Mouse (Mus musculus) cerebellum, postnatal 10 days (tissue): ENCODE measurements around the gene Stard10.
A peak's percentile ranks its signal among the peaks of the same experiment; 100 is the strongest.

Source experiments
- DNase-seq, 2 experiments: peaks; one replicate each; pipeline ENCODE4 v3.0.0; 2021; ENCODE audit warnings: mixed read lengths in 2 of 2

Gene Stard10

DNA sequence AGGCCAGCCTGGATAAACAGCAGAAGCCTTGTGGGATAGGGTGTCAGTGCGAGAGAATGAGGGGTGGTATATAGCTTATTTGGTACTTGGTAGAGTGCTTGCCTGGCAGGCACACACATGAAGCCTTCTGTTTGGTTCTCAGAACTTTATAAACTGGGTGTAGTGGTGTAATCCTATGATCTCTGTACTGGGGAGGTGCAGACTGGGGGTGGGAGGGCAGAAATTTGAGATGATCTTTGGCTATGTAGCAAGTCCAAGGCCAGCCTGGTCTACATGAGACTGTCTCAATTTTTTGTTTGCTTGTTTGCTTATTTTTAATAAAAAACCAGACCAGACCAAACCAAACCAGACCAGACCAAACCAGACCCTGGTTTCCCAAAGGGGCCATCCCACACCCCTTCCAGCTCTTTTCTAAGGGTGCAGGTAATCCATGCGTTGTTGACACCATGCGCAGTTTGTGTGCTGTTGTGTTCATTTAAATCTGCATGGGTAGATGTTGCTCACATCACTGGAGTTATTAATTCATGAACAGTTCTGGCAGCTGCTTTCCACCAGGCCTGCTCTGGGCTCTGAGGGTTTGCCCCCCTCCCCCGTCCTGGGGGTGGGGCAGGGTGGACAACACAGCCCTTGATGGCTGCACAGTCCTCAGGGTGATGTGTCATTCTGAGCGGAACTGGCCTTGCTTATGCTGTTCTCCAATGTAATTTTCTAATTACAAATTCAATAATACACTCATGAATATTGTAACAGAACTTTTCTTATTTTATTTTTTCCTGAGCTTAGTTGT is 15.4 kb downstream of the Stard10 start:
- no peak for DNase-seq

DNA sequence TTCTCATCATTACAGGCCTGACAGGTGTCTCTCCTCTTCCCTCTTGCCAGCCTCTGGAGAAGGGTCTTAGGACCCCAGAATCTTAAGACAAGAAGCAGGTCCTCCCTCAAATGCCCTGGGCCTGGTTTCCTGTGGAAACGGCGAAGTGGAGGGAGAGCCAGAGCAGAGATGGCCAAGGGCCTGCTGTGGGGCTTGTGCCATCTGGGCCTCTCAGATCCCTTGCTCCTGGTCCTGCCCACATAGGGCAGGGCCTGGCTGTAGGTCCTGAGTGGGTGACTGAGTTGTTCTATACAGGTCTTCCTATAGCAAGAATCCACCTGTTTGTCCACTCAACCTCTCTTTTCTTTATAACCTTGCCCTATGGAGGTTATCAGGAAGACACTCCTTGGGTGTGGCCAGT is 18.3 kb downstream of the Stard10 start:
- peak; percentile 47 to 59 for DNase-seq

DNA sequence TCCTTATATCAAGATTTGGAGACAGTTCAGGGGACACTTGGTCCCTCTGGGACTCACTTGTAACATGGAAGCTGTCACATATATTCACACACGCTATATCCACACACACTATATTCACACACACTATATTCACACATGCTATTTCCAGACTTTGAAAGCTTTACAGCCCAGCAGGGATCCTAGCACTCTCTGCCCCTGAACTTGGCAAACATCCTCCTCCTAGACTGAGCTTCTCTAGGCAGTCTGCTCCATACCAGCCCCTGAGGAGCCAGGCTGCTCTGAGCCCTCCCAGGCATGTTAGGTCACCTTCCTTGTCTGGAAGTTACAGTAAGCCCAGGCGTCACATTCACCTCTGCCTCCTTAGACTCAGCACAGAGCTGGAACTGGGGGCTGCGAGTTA is 19.8 kb downstream of the Stard10 start:
- no peak for DNase-seq

DNA sequence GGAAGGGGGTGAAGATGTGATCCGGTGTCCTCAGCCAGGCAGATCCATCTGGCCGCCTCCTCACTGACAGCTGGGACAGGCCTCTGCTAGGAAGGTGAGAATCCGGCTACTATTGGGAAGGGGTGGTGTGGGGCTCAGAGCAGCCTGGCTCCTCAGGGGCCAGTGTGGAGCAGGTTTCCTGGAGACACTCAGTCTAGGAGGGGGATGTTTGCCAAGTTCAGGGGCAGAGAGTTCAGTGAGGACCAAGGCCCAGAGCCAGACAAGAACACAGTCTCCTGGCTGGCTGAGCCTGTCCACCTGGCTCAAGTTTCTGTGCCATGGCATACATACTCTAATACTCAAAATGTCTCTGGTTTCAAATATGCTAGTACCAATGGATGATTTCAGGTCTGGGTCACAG is 20.5 kb downstream of the Stard10 start:
- peak; percentile 62 to 68 for DNase-seq

DNA sequence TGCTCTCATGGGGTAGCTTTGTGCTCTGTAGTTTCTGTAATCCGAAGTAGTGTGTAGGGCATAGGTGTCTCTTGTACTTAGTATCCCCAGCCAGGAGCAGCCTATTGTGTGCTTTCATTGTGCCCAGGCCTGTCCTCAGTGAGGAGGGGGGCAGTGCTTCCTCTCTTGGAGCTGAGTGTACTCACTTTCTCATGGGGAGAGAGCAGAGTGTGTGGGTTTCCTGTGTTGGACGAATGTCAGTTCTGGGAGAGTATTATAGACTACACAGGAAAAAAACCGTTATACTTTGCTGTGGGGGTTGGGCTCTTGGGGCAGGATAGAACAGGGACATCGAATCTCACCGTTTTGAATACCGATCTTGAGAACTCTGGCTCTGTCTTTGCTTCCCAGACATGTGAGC is 24.5 kb downstream of the Stard10 start:
- DNase-seq: no peak

DNA sequence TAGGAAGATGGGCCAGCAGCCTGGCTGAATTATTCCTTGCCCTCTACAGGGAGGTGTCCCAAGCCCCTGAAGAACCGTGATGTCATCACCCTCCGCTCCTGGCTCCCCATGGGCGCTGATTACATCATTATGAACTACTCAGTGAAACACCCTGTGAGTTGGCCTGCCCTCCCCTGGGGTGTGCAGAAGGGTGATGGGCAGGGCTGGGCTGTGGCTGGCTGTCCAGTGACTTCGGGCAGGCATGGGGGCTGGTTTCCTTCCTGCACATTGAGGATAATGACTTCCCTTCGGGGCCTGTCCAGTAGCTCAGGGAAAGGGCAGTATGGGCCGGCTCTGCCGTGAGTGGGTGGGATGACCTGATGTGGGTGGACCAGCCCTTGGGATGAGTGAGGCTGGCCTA is 26.2 kb downstream of the Stard10 start:
- no peak for DNase-seq

DNA sequence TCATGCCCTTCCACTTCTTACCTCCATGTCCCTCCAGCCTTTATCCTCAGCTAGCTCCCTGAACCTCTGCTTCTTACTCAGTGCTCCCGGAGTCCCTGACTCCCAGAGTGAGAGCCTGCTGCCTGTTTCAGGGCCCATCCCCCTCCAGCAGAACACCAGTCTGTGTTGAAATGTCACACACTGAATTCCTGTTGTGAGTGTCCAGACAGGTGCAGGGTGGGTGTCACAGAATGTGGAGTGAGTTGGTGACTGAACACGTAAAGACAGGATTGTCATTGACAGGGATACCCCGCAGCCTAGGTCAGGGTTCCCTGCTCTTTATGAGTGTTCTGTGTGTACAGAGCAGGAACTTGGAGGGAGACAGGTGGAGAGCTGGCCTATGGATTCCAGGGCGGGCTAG is 28.0 kb downstream of the Stard10 start:
- DNase-seq: no peak

DNA sequence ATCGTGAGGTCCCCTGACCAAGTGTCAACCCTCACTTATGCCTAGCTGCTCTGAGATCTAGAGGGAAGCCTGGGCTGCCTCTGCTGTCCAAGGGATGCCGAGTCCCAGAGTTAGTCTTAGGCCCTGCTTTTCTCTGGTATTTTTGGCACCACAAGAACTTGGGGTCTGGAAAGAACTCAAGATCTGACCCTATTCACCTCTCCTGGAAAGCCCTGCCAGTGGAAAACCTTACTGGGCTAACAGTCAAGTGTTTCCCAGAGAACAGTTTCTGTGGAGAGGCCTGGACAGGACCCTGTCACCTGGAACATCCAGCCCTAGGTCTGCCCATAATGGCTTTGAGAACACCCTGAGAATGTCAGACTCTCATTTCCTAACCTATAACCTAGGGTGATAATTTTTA is 30.1 kb downstream of the Stard10 start:
- no peak for DNase-seq

DNA sequence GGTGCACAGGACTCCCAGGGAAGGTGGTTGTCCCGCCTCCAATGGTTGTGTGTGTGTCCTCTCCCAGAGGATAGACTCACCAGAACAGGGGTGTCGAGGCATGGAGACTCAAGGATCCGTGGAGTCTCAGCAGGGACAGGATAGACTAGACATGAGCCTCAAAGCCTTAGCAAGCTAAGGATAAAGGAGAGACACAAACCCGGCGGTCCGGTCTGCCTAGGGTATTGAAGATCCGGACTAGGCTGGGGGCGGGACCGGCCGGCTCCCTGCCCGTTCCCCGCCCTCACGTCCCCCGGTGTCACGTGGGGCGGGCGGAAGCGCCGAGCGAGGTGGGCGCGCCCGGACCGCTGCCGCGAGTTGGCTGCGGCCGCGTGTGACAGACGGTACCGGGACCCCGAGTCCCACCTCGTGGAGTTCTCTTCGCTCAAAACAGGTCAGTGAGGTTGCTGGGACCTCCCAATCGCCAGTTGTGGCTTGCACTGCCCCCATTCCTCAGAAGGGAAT is 30.9 kb downstream of the Stard10 start, which contains the start of gene Arap1:
Gene Arap1 (plus strand): TSS at position 301 of the 504 bp plus-strand sequence.
- peak; percentile 64 to 70 for DNase-seq

DNA sequence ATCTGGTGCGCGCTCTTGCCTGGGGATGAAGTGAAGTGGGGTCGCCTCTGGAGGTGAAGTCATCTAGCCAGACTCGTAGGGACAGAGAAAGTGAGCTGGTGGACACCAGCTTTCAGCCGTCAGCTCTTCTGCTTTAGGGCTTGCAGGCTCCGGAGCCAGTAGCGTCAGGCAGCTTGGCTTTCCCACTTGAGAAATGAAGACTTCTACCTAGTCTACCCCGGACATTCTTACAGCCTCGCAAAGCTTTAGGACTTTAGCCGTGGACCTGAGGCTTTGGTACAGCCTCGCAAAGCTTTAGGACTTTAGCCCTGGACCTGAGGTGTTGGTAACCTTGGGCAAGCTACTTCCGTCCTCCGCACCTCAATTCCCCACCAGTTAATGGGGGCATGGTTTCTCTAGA is 31.4 kb downstream of the Stard10 start:
- DNase-seq: no peak

DNA sequence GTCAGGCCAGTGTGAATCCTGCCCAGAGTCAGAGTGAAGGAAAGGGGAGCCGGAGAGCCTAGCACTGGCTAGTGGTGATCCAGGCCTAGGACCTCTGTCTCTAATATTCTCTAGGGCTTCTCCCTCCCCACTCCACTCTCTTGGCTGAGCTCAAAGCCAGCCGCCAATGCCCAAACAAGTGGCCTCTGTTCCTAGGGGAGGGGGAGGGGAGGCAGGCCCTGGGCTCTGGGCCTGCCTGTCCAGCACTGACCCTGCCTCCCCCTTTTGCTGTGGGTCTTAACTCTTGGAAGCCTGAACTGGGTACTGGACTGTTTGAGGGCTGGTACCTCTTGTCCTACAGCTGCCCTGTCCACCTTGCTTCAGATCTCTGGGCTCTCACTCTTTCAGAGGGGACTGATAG is 33.0 kb downstream of the Stard10 start:
- DNase-seq: peak; percentile 50 to 70

DNA sequence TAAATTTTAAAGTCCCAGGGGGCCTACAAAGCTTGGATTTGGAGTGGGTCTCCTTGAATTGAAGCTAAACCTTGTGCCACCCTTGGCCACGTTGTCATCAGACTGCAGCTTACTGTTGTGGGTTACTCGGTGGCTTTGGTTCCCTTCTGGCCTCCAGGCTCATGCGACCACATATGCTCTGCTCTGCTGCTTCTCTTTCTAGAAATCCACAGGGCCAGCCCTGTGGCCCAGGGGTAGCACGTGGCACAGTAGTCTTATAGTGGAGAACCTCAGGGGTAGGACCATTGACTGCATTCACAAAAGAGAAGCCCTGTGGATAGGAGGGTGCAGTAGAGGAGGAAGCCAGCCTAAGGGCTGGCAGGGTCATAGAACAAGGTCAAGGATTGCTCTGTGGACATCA is 35.5 kb downstream of the Stard10 start:
- no peak for DNase-seq

DNA sequence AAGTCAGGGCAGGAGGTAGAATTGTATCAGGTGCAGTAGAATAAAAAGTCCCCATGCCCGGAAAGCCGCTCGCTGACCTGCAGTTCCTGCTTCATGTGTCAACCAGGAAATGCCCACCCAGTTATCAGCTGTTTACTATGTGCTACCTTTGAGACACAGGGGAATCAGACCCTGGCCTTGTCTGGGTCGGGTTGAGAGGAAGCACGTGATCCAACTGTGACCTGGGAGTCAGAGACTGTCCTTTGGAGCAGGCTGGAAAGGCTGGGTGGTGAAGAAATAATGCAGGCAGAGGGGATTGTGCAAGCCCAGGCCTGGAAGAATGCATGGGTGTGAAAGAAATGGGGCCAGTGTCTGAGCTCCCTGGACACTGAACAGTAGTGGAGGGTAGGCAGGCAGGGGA is 37.5 kb downstream of the Stard10 start:
- no peak for DNase-seq

DNA sequence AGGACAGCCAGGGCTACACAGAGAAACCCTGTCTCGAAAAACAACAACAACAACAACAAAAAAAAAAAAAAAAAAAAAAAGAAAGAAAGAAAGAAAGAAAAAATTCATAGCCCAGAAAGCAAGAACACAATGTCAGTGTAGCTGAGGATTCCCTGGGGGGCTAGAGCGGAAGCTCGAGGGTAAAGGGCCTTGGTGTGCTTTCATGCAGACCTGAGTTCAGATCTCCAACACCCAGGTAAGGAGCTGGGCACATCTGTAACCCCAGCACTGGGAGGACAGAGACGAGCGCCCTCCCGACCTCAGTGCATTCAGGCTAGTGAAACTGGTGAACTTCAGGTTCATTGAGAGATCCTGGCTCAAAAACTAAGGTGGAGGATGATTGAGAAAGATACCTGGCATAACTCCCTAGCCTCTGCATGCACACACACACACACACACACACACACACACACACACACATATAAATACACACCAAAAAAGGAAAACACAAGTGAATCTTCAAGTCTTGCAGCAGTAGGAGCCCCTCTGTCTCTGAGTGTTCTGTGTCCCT is 38.7 kb downstream of the Stard10 start:
- no peak for DNase-seq

DNA sequence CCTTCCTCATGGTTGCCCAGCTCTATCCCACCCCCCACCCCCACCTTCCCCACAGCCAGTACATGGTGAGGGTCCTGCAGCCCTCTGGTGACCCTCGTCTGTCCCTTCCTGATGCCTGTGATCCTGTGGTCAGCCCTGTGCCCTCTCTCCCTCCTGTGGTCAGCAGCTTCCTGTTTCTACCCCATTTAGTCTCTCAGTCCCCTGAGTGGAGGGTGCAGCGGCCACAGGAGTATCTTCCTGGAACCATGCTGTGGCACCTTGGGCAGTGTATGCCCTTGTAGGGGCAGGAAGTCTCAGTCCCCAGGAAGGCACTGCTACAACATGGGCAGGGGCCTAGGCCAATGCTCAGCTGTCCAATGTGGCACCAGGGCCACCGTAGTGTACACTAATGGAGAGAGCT is 40.0 kb downstream of the Stard10 start:
- no peak for DNase-seq

DNA sequence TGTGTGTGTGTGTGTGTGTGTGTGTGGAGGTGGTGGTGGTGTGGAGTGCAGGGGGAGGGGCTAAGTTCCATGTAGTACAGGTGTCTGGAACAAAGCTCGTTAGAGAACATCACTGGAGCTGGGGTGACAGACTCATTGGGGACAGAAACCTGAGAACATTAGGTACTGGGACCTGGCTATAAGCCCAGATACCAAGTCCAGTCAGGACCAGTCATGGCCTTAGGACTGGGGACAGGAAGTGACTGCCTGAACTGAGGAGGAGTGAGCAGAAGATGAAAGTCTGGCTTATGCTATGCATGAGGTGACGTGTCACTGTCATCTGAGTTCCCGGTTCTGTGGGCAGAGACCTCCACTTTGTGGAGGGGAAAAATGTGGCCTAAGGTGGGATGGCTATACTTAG is 43.5 kb downstream of the Stard10 start:
- DNase-seq: no peak

DNA sequence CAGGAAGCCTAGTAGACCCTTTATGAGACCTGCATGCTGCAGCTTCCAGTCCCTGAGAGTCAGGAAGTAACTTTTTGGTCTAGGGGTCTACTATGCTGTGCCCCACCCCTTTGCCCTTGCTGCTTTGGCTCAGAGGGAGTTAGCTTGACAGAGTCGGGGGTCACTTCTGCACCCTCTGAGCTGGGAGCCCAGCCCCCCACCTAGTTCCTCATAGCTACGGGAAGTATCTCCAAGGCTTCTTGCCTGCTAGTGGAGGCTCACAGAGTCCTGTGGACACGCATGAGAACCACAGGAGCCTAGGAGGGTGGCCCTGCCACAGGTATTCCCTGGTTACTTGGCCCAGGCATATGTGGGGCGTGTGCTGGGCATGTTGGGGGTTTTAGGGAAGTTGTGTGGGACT is 44.1 kb downstream of the Stard10 start:
- DNase-seq: no peak

DNA sequence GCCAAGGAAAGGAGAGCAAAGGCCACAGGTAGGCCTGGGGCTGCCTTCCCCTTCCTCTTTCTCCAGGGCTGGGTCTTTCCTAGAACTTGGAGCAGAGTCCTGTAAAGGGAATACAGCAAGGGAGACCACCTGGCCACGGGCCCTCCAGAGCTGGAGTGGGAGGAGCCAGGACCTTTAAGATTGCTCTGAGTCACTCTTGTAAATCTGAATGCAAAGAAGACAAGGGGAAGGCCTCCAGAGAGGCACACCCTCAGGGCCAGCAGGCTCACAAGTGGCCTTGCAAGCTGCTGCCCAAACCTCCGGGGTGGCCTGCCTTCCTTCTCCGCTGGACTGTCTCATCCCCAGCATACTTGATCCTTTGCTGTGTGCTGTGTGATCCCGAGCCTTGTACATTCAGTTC is 44.9 kb downstream of the Stard10 start:
- no peak for DNase-seq

DNA sequence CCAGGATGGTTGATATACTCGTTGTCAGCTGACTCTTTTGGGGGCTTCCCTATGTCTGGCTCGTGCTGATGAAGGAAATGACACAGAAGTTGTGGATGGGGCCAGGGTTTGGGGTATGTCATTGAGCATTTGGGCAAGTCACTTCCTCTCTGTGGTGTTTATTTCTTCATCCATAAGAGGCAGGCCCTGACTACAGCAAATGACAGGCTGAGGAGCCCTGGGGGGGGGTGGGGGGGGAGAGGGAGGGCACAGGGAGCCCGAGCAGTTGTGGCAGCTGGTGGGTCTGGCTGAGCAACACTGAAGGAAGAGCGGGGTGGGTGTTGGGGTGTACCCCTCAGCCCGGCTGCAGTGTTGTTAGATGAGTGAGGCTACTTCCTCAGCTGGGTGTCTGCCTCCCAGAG is 45.9 kb downstream of the Stard10 start:
- no peak for DNase-seq

DNA sequence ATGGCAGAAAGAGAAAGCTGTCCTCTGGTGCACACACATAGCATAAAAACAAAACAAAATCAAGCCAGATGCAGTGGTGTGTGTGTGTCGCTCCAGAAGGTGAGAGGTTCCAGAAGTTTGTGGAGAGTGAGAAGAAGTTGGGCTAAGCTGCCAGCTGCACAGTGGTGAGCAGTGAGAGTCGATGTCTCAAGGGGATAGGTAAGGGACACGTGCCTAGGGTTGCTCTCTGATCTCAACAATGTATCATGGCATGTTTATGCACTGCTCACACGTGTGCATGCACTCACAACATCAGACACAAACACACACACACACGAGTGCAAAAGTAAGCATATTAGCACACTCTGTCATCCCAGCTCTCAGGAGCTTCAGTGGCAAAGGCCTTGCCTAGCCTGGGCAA is 47.0 kb downstream of the Stard10 start:
- no peak for DNase-seq

DNA sequence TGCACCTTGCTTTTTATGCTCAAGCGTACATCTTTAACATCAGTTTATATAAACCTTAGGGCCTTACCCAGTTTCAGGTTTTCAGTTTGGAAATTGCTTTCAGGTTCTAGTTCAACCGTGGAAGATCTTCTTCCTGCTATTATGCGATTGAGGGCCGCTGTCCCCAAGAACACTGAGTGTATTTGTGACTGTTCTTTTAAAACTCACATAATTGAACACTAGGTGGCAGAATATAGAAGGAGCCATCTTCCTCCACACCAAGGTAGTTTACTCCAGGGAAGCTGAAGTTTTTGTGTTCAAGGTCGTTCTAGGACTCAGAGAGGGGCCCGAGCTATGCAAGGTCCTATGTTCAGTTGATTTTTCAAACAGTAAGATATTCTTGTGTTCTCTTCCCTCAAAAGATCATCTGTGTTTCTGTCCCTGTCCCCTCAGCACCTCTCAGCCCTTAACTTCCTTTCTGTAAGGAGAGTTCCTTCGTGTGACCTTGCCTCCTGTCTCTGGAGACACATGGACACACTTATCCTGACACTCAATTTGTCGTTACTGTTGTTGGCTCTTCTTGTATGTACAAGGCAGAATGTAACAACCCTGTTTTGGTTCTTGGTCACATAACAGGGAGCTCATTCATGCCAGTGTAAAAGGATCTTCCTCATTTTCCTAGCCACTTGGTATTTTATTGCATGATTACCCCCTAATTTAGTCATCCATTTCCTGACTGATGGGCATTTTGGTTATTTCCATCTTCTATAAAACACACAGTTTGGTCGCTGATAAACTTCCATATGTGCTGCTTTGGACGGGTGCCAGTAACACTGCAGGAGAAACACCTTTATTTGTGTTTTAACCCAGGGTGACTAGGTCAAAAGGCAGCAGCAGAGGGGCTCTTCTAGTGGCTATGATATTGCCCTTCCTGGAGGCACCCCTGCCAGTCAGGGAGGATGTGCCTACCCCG is 51.3 kb downstream of the Stard10 start:
- no peak for DNase-seq

DNA sequence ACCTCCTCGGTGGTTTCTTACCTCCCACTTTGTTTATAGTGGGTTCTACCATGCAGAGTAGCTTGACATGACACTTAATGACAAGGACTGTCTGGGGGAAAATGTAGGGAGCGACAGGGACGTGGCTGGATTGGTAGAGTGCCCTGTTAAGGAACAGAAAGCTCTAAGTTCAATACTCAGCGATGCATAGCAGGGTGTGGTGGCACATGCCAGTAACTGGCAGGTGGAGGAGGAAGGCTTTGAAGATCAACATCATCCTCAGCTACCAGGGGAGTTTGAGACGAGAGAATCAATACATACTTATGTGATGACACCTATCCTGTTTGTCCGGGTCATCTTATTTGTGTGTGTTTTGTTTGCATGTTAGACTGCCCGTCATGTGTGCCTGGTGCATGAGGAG is 52.8 kb downstream of the Stard10 start:
- DNase-seq: no peak

DNA sequence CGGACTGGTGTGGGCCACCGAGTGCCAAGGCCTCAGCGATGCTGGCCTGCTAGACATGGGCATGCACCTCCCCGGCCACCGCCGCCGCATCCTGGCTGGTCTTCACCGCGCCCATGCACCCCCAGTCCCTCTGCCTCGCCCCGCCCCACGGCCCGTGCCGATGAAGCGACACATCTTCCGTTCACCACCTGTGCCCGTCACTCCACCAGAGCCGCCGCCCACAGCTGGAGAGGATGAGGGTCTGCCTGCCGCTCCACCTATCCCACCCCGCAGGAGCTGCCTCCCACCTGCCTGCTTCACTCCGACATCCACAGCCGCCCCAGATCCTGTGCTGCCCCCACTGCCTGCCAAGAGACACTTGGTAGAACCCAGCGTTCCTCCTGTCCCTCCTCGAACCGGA is 56.2 kb downstream of the Stard10 start:
- DNase-seq: no peak

DNA sequence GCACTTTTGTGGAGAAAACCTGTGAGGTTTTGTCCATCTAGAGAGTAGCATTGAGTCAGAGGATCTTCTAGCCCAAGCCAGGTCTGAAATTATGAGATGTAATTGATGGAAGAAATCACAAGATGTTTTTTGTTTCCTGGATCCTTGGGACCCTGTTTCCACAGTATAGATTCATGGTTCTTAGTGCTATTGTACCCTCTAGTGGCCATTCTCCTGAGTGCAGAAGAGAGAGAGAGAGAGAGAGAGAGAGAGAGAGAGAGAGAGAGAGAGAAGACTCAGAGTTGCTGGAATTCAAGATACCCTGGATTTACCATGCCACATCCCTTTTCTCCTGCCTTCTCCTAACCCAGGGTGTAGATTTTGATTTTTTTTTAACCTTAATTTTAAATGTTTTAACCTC is 57.3 kb downstream of the Stard10 start:
- peak; percentile 73 to 82 for DNase-seq
